ENCODE assay signal across 10 mouse cellular contexts in the genomic region with DNA sequence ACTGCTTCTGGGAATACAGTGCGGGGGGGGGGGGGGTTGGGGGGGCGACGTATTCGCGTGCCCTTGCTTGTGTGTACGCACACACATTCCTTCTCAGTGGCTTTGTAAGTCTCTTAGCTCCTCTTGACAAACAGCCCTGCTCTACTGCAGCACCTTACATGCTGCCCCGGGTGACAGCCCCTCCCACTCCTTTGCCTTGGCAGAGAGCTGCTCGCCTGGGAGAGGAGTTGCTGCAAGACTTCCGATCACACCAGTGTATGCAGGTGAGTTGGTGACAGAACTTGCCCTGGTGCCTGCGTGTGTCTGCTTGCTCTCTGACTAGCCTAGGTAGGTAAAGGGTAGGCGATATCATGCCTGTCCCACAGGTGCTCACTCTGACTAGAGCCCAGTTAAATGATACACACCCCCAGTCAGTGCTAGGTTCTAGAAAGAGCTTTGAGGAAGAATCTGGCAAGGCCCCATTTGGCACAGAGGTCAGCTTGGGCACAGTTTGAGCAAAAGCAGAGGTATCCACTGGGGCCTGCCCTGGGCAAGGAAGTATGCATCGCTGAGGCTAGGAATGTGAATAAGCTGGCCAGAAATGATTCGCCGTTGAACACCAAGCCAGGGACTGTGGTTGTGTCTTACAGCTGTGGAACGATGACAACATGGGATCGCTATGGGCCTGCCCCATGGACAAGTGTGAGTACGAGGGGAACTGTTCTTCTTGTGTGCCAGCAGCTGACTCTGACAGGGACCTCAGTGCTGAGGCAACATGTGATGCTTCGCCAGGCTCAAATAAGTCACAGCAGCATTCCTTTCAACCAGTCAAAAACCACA. TPM values are rescaled to one million over a fixed set of nuclear protein-coding genes. Genes with fewer than 3 reads are reported as not detected.
DNase-seq lines count a peak whose midpoint lies in the region; ATAC-seq and TF ChIP-seq lines count a peak whose summit lies in the region.
"Had no signal": no experiment of that assay in that cellular context is flagged by ENCODE, and none has a peak within 500 bp of the region (broad histone marks: within the 10 kb centered on the region; RNA-seq: fewer than 3 reads in every experiment).

No protein-coding gene starts in this region.

- H3K36me3 ChIP-seq in C2C12 (ENCODE audit: control insufficient read depth, insufficient read depth): no peaks in the 10 kb centered on the region
- H3K36me3 ChIP-seq in heart, embryonic 12.5 days: no peaks in the 10 kb centered on the region
- no peaks in the 10 kb centered on the region for H3K36me3 ChIP-seq in midbrain, embryonic 14.5 days (ENCODE audit: control insufficient read depth, insufficient read depth, low read length)
- H3K36me3 ChIP-seq: forebrain, embryonic 15.5 days had no signal

- no peak for ATAC-seq in heart, embryonic 12.5 days (ENCODE audit: insufficient number of reproducible peaks, low FRiP score)
- no peak for ATAC-seq in midbrain, embryonic 14.5 days (ENCODE audit: low FRiP score, low TSS enrichment)
- ATAC-seq: forebrain, embryonic 15.5 days; hindbrain, embryonic 16.5 days had no signal

- H3K4me1 ChIP-seq in heart, embryonic 12.5 days (replicated peaks): peaks cover 28% of the 10 kb centered on the region
- peaks cover 18% of the 10 kb centered on the region for H3K4me1 ChIP-seq in midbrain, embryonic 14.5 days (ENCODE audit: control insufficient read depth, insufficient read depth, low read length)

- no peak for DNase-seq in gastrocnemius, adult 2 months
- DNase-seq in gastrocnemius, postnatal 36 days: no peak
- DNase-seq in lung, adult 18-20 months: peak; percentile 71 to 82
- no peak for DNase-seq in layer of hippocampus, postnatal 25 days (ENCODE audit: extremely low spot score in 1 of 2, low spot score in 1 of 2)
- no peak for DNase-seq in ovary, postnatal 14 days (ENCODE audit: low spot score)
- DNase-seq in midbrain, embryonic 14.5 days: no peak

- no peak for TF ChIP-seq CTCF in gastrocnemius, adult 2 months (IDR thresholded peaks at IDR 0.05)
- no peak for TF ChIP-seq CTCF in C2C12 (IDR thresholded peaks at IDR 0.05; ENCODE audit: control insufficient read depth, insufficient read depth, insufficient read length)

- no peak overlapping the region for H3ac ChIP-seq in C2C12 (ENCODE audit: control insufficient read depth, insufficient read length, low read depth)

- intact Hi-C loops in gastrocnemius, adult 2 months (cut with DNase I): loop anchor here (5.0 kb wide), 2 partner anchors 38 to 42 kb away; a partner anchor contains a TSS
- intact Hi-C loops in gastrocnemius, postnatal 36 days (cut with DNase I): no loop called here

- no peaks in the 10 kb centered on the region for H3K79me3 ChIP-seq in C2C12 (ENCODE audit: low read depth)

- H3K27ac ChIP-seq in gastrocnemius, adult 2 months: peak overlapping the region; percentile 8; the same call in 1 of the 2 replicates
- 0 out of 2 replicates have a peak overlapping the region, but pooled peaks have one; percentile 5 for H3K27ac ChIP-seq in heart, embryonic 12.5 days (ENCODE audit: poor library complexity, severe bottlenecking)
- H3K27ac ChIP-seq in midbrain, embryonic 14.5 days (replicated peaks; ENCODE audit: low read depth, low read length): no peak overlapping the region
- H3K27ac ChIP-seq: forebrain, embryonic 15.5 days had no signal

- H3K4me2 ChIP-seq in heart, embryonic 12.5 days: no peak overlapping the region
- no peak overlapping the region for H3K4me2 ChIP-seq in midbrain, embryonic 14.5 days (ENCODE audit: low read length)
- H3K4me2 ChIP-seq: forebrain, embryonic 15.5 days had no signal

- no peaks in the 10 kb centered on the region for H3K27me3 ChIP-seq in C2C12 (ENCODE audit: control insufficient read depth, insufficient read depth, insufficient read length)
- H3K27me3 ChIP-seq in heart, embryonic 12.5 days (replicated peaks): peaks cover 35% of the 10 kb centered on the region
- no peaks in the 10 kb centered on the region for H3K27me3 ChIP-seq in midbrain, embryonic 14.5 days (ENCODE audit: control insufficient read depth, insufficient read depth, low read length)

- no peaks in the 10 kb centered on the region for H3K79me2 ChIP-seq in C2C12 (ENCODE audit: control insufficient read depth, insufficient read depth)

- no peaks in the 10 kb centered on the region for H3K9me3 ChIP-seq in heart, embryonic 12.5 days (replicated peaks)
- H3K9me3 ChIP-seq in midbrain, embryonic 14.5 days (ENCODE audit: control insufficient read depth, low read length): no peaks in the 10 kb centered on the region
- H3K9me3 ChIP-seq: forebrain, embryonic 15.5 days had no signal

- H3K9ac ChIP-seq in heart, embryonic 12.5 days: no peak overlapping the region
- no peak overlapping the region for H3K9ac ChIP-seq in midbrain, embryonic 14.5 days (replicated peaks; ENCODE audit: low read length)
- H3K9ac ChIP-seq: forebrain, embryonic 15.5 days had no signal

- H3K4me3 ChIP-seq in gastrocnemius, adult 2 months: no peak overlapping the region
- H3K4me3 ChIP-seq in C2C12 (ENCODE audit: insufficient read depth, poor library complexity, severe bottlenecking): no peak overlapping the region
- H3K4me3 ChIP-seq in heart, embryonic 12.5 days: no peak overlapping the region
- H3K4me3 ChIP-seq in midbrain, embryonic 14.5 days (replicated peaks; ENCODE audit: low read depth, low read length): no peak overlapping the region

- 54% methylated on average over 18 of the region's 18 CpGs for WGBS in heart, embryonic 12.5 days
- WGBS in midbrain, embryonic 14.5 days: 58% methylated on average over 18 of the region's 18 CpGs

TF ChIP-seq in C2C12, 6 proteins besides CTCF, POLR2A, EP300 and RAD21:
- no peak for TF ChIP-seq FOSL1 (IDR thresholded peaks at IDR 0.05; ENCODE audit: insufficient read depth, low read length, poor library complexity, severe bottlenecking)
- no peak for TF ChIP-seq MYOG (IDR thresholded peaks at IDR 0.05; ENCODE audit: control insufficient read depth, extremely low read depth, insufficient read length)
- TF ChIP-seq MYOD1 (IDR thresholded peaks at IDR 0.05; ENCODE audit: control insufficient read depth, insufficient read length, low read depth): peak; percentile 87
- peak; percentile 65 for TF ChIP-seq USF1 (IDR thresholded peaks at IDR 0.05; ENCODE audit: low read depth)
- TF ChIP-seq MAX (IDR thresholded peaks at IDR 0.05): no peak
- TF ChIP-seq CEBPB (IDR thresholded peaks at IDR 0.05; ENCODE audit: low read depth): no peak
TF ChIP-seq in C2C12: peak in this region for 2.

RNA-seq across cellular contexts. Expression of a gene that starts 2.3 kb away (rescaled TPM):
- 10 to 100 TPM; 47.5 to 54.4 TPM for total RNA-seq in gastrocnemius, adult 2 months (2021)
- total RNA-seq in gastrocnemius, postnatal 36 days (2021): 10 to 100 TPM; 39.1 to 49.8 TPM
- polyA plus RNA-seq in C2C12 (2012; fragmentation: generic; extraction: Trizol): 16.4 TPM
- 42.7 and 46.9 TPM in 2 replicates for polyA plus RNA-seq in heart, embryonic 12.5 days (2016; fragmentation: Nextera tagmentation; extraction: Ambion mirVana)
- total RNA-seq in layer of hippocampus, postnatal 25 days (2021): 100 to 1,000 TPM; 104 to 117 TPM
- polyA plus RNA-seq in midbrain, embryonic 14.5 days (2014; fragmentation: Nextera tagmentation; extraction: Ambion mirVana): 49.7 and 51.1 TPM in 2 replicates

RNA-seq across cellular contexts. Expression of a gene that starts 9.5 kb away (rescaled TPM):
- total RNA-seq in gastrocnemius, adult 2 months (2021): 1 to 10 TPM; 4.2 to 4.7 TPM
- 1 to 10 TPM; 3.8 to 5.1 TPM for total RNA-seq in gastrocnemius, postnatal 36 days (2021)
- polyA plus RNA-seq in C2C12 (2012; fragmentation: generic; extraction: Trizol): 36.2 TPM
- 4.5 and 4.7 TPM in 2 replicates for polyA plus RNA-seq in heart, embryonic 12.5 days (2016; fragmentation: Nextera tagmentation; extraction: Ambion mirVana)
- total RNA-seq in layer of hippocampus, postnatal 25 days (2021): 1 to 10 TPM; 6.0 to 6.3 TPM
- 0.77 and 0.93 TPM in 2 replicates for polyA plus RNA-seq in midbrain, embryonic 14.5 days (2014; fragmentation: Nextera tagmentation; extraction: Ambion mirVana)

RNA-seq across cellular contexts. Expression of a gene that starts 21.0 kb away (rescaled TPM):
- under 1 TPM; 0.08 to 0.11 TPM for total RNA-seq in gastrocnemius, adult 2 months (2021)
- not detected for total RNA-seq in gastrocnemius, postnatal 36 days (2021)
- 0.04 TPM for polyA plus RNA-seq in C2C12 (2012; fragmentation: generic; extraction: Trizol)
- 0.28 and 0.40 TPM in 2 replicates for polyA plus RNA-seq in heart, embryonic 12.5 days (2016; fragmentation: Nextera tagmentation; extraction: Ambion mirVana)
- 10 to 100 TPM; 54.7 to 57.0 TPM for total RNA-seq in layer of hippocampus, postnatal 25 days (2021)
- 8.2 and 10.6 TPM in 2 replicates for polyA plus RNA-seq in midbrain, embryonic 14.5 days (2014; fragmentation: Nextera tagmentation; extraction: Ambion mirVana)

RNA-seq across cellular contexts. Expression of a gene that starts 22.5 kb away (rescaled TPM):
- under 1 TPM; 0.25 to 0.26 TPM for total RNA-seq in gastrocnemius, adult 2 months (2021)
- under 1 TPM; 0.13 to 0.15 TPM for total RNA-seq in gastrocnemius, postnatal 36 days (2021)
- polyA plus RNA-seq in C2C12 (2012; fragmentation: generic; extraction: Trizol): not detected
- polyA plus RNA-seq in heart, embryonic 12.5 days (2016; fragmentation: Nextera tagmentation; extraction: Ambion mirVana): 0.94 and 1.3 TPM in 2 replicates
- under 1 TPM; 0.22 to 0.52 TPM for total RNA-seq in layer of hippocampus, postnatal 25 days (2021)
- 0.09 TPM in 1 of 2 replicates, not detected in the other for polyA plus RNA-seq in midbrain, embryonic 14.5 days (2014; fragmentation: Nextera tagmentation; extraction: Ambion mirVana)
- polyA plus RNA-seq: forebrain, embryonic 15.5 days had no signal

RNA-seq across cellular contexts. Expression of a gene that starts 38.4 kb away (rescaled TPM):
- 10 to 100 TPM; 28.2 to 29.7 TPM for total RNA-seq in gastrocnemius, adult 2 months (2021)
- total RNA-seq in gastrocnemius, postnatal 36 days (2021): 10 to 100 TPM; 24.8 to 27.9 TPM
- polyA plus RNA-seq in C2C12 (2012; fragmentation: generic; extraction: Trizol): 76.4 TPM
- polyA plus RNA-seq in heart, embryonic 12.5 days (2016; fragmentation: Nextera tagmentation; extraction: Ambion mirVana): 58.5 and 61.1 TPM in 2 replicates
- total RNA-seq in layer of hippocampus, postnatal 25 days (2021): 10 to 100 TPM; 42.8 to 48.0 TPM
- 86.1 and 96.9 TPM in 2 replicates for polyA plus RNA-seq in midbrain, embryonic 14.5 days (2014; fragmentation: Nextera tagmentation; extraction: Ambion mirVana)

Comparison
In these comparisons a context has a peak if more than half of its experiments do, and no peak if none do; other contexts are left out.
1. DNase-seq: peak in lung, adult 18-20 months (2 of 2); none in gastrocnemius, adult 2 months (single experiment), gastrocnemius, postnatal 36 days (0 of 2), layer of hippocampus, postnatal 25 days (0 of 2), ovary, postnatal 14 days (single experiment) and midbrain, embryonic 14.5 days (single experiment).
2. RNA of a gene that starts 21.0 kb away (total RNA-seq): 54.7 to 57.0 TPM in layer of hippocampus, postnatal 25 days; 0.08 to 0.11 TPM in gastrocnemius, adult 2 months and not detected in gastrocnemius, postnatal 36 days; every median in the first group is over 10 times any median in the second.